Mouse (Mus musculus) MEL (cell line): ENCODE measurements around the gene Vps26c.

Experiments
- CTCF ChIP-seq, 3 experiments: IDR thresholded peaks in 2 of 3; conservative IDR thresholded peaks in 1 of 3; 2 replicates each; pipeline ENCODE4 v1.5.1; 2011 to 2012; ENCODE audit warnings: low read length in 3 of 3, low read depth in 2 of 3, mild to moderate bottlenecking in 2 of 3, improper control_type of control experiment in 1 of 3, inconsistent platforms in 1 of 3, mixed read lengths in 1 of 3, moderate library complexity in 1 of 3; ENCODE audit not compliant: control insufficient read depth in 1 of 3, insufficient read depth in 1 of 3, poor library complexity in 1 of 3, severe bottlenecking in 1 of 3
- ELF1 ChIP-seq: IDR thresholded peaks from 2 replicates; pipeline ENCODE4 v1.6.1; 2014; ENCODE audit warnings: low read depth, mild to moderate bottlenecking, inconsistent platforms, low read length, improper control_type of control experiment, moderate library complexity
- MYB ChIP-seq: IDR thresholded peaks from 2 replicates; pipeline ENCODE4 v1.6.1; 2011; ENCODE audit warnings: mild to moderate bottlenecking, low read depth, low read length, improper control_type of control experiment
- POLR2A ChIP-seq, 2 experiments: IDR thresholded peaks; 2 replicates each; pipeline ENCODE4 v1.6.1; 2011 to 2012; ENCODE audit warnings: low read length in 2 of 2, mild to moderate bottlenecking in 2 of 2, control low read depth in 1 of 2, improper control_type of control experiment in 1 of 2, low read depth in 1 of 2, moderate library complexity in 1 of 2; ENCODE audit not compliant: control insufficient read depth in 1 of 2, insufficient read depth in 1 of 2, poor library complexity in 1 of 2
- TBP ChIP-seq: IDR thresholded peaks from 2 replicates; pipeline ENCODE4 v1.8.0; 2011; ENCODE audit warnings: low read depth, low read length, improper control_type of control experiment
- ZKSCAN1 ChIP-seq: IDR thresholded peaks from 2 replicates; pipeline ENCODE4 v1.6.1; 2012; ENCODE audit warnings: low read depth, mild to moderate bottlenecking, inconsistent platforms, low read length, improper control_type of control experiment, moderate library complexity

DNA sequence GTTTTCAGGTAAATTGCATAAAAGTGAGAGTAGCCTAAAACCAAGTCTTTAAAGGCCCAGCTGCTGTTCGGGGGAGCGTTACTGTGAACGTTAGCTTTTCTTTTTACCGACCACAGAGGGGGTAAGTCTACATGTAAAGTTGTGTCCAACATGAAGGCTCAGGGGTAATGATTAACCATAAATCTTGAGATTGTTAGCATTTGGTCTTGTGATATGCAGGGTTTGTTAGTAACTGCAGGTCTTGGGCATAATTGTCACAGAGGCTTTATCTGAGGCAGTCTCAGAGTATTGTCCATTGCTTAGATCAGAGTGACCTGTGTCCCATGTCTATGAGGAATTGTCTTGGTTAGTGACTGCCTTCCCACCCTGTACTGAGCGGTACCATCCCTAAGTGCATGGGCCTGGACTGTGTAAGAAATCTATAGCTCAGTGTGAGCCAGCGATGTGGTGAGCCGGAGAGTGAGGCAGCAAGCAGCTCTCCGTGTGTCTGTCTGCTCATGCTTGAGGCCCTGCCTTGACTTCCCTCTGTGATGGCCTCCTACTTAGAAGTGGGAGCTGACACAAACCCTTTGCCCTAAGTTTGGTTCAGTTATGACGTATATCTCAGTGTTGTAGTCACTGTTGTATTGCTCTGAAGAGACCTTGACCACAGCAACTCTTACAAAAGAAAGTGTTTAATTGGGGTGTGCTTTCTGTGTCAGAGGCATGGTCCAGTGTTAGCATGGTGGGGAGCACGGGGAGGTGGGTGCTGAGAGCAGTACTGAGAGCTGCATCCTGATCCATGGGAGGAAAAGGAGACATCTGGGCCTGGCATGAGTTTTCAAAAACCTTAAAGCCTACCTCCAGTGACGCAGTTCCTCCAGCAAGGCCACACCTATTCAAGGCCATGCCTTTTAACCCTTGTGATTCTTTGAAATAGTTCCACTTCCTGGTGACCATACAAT lies 74.8 kb downstream of the Vps26c start:
- TF ChIP-seq POLR2A (IDR thresholded peaks at IDR 0.05; ENCODE audit: control insufficient read depth in 1 of 2, insufficient read depth in 1 of 2, low read depth in 1 of 2, low read length in 2 of 2, poor library complexity in 1 of 2) (no peak), CTCF (IDR thresholded peaks at IDR 0.05 in 2 of 3, conservative IDR thresholded peaks at IDR 0.05 in 1 of 3; ENCODE audit: control insufficient read depth in 1 of 3, insufficient read depth in 1 of 3, low read depth in 2 of 3, low read length in 3 of 3, poor library complexity in 1 of 3, severe bottlenecking in 1 of 3) (no peak), MYB (no peak), TBP (no peak), ZKSCAN1 (no peak), ELF1 (no peak)
